Mouse (Mus musculus) ES-CJ7 (cell line): Measurements from ENCODE around the gene Mageb1.
"Not testable (repeated sequence)": the region's sequence is repeated elsewhere in the genome, so short reads cannot be mapped to it uniquely, and the experiment has no call there.

Experiments used
- DNase-seq: peaks from one replicate; pipeline ENCODE4 v3.0.0; 2011; ENCODE audit warnings: low read depth, low spot score

Gene Mageb1

DNA sequence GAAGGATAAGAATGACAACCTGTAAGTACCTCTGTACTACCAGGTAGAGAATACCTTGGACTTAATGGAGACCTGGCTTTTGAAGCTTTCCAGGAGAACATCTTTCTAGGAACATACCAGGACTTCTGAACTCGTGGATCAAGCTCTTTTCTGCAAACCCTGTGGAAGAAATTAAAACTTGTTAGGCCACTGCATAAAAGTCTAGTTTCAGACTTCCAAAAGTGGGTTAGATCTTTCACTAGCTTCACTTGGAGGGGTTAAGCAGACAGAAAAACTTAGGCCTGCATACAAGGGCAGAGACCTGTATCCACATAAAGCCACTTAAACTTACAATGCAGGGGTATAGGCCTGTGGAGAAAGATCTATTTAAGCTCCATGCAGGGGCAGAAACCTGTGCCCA is at the start of gene Mageb1:
Gene Mageb1, minus strand, starts transcription at position 101 of the 400 bp plus-strand sequence.
- not testable (repeated sequence) for DNase-seq
